Mouse (Mus musculus) liver, adult 2 months (tissue): Measurements from ENCODE around the gene Fgfr2. TPM values are rescaled to one million over a fixed set of nuclear protein-coding genes. Genes with fewer than 3 reads are reported as not detected.

Experiments
- DNase-seq: peaks from one replicate; pipeline ENCODE4 v3.0.0-alpha.2; 2011; ENCODE audit warnings: low read depth, low spot score; ENCODE audit errors: extremely low read depth
- H3K27ac ChIP-seq: fragments of 200-500 bp; replicated peaks from 2 replicates; pipeline ENCODE4 v1.5.1; 2012; ENCODE audit warnings: low read depth, mild to moderate bottlenecking, control low read depth, inconsistent platforms, low read length; ENCODE audit not compliant: insufficient read depth
- H3K27me3 ChIP-seq: fragments of 200-500 bp; 2 replicates; pipeline ENCODE4 v1.6.1; 2012; ENCODE audit warnings: mild to moderate bottlenecking, moderate library complexity, low read length, inconsistent platforms; ENCODE audit not compliant: control insufficient read depth, insufficient read depth
- H3K36me3 ChIP-seq: fragments of 200-500 bp; 2 replicates; pipeline ENCODE4 v1.6.1; 2012; ENCODE audit warnings: low read length, inconsistent platforms; ENCODE audit not compliant: control insufficient read depth, insufficient read depth
- H3K4me1 ChIP-seq: fragments of 200-500 bp; 2 replicates; pipeline ENCODE4 v1.6.1; 2011; ENCODE audit warnings: low read length; ENCODE audit not compliant: control insufficient read depth, insufficient read depth
- H3K4me3 ChIP-seq: fragments of 200-500 bp; 2 replicates; pipeline ENCODE4 v1.5.1; 2011; ENCODE audit warnings: low read depth, mild to moderate bottlenecking, control low read depth, low read length, moderate library complexity; ENCODE audit not compliant: insufficient read depth
- H3K79me2 ChIP-seq: fragments of 200-500 bp; 2 replicates; pipeline ENCODE4 v1.6.1; 2012; ENCODE audit warnings: inconsistent platforms, mild to moderate bottlenecking, low read length, moderate library complexity; ENCODE audit not compliant: control insufficient read depth, insufficient read depth
- H3K9ac ChIP-seq: fragments of 200-500 bp; 2 replicates; pipeline ENCODE4 v1.6.1; 2012; ENCODE audit warnings: low read depth, mild to moderate bottlenecking, control low read depth, inconsistent platforms, low read length
- CTCF ChIP-seq: fragments of 200-500 bp; IDR thresholded peaks from 2 replicates; pipeline ENCODE4 v1.5.1; 2011; ENCODE audit warnings: low read depth, low read length, control low read depth
- POLR2A ChIP-seq: fragments of 200-500 bp; IDR thresholded peaks from 2 replicates; pipeline ENCODE4 v1.6.1; 2011; ENCODE audit warnings: low read length, control low read depth; ENCODE audit not compliant: insufficient read depth; ENCODE audit errors: extremely low read depth
- WGBS: fragments of 180-500 bp; shearing (Covaris S2); methylation state at CpG from one replicate; pipeline ENCODE4 v1.1.7; 2018; 5-methylcytosine and 5-hydroxymethylcytosine counted together
- polyA plus RNA-seq: library from polyadenylated mRNA; depleted of rRNA; stranded (reverse); fragments of >200 nt; gene quantifications from 2 replicates; pipeline ENCODE4 v1.2.3, GENCODE M21; 2012
- total RNA-seq: library from RNA; depleted of rRNA; stranded (reverse); fragments of >200 nt; gene quantifications from 2 replicates; pipeline ENCODE4 v1.2.3, GENCODE M21; 2014

Fgfr2 gene
- total and polyA plus RNA-seq, 2 experiments = 16.7 to 35.2 TPM

DNA sequence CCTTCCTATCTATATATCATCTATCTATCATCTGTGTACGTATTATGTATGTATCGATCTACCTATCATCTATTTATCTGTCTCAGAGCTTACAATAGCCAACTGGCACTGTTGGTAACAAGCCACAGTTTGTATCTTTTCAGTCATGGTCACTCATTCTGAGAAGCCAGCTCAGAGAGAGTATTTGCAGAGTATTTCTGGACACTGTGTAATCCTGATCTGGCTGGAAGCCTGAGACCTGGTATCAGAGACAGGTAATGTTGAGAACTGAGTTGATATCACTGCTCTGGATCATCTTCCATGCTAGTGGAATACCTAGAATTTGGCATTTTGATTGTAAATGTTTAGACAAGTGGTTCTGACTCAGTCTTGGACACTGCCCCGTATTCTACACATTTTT lies 2492.2 kb downstream of the Fgfr2 start:
- WGBS = 41% methylated on average over 3 of the region's 3 CpGs
- TF ChIP-seq POLR2A = no peak
- TF ChIP-seq CTCF = no peak

DNA sequence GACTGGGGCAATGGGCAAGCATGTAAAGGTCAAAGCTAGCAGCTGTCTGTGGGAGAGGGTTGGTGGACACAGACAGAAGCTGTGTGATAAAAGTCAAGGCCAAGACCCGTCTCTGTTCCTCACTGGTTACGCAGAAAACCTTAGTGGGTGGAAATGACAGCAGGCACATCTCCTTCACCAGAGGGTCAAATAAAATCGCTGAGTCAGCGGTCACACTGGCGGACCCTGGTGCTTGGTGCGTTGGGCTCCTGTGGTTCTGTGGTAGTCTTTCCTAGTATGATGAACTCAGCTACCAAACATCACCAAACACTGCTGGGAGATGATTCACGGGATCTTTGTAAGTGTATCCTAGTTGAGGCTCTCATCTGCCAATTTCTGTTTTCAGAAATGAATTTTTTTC lies 2493.2 kb downstream of the Fgfr2 start:
- H3K36me3 ChIP-seq = peaks cover 2% of the 10 kb centered on the region; the same call in 1 of the 2 replicates
- 90% methylated on average over 7 of the region's 7 CpGs for WGBS
- peaks cover 9% of the 10 kb centered on the region; the same call in 1 of the 2 replicates for H3K79me2 ChIP-seq
- no peak for TF ChIP-seq CTCF
- TF ChIP-seq POLR2A = no peak
- no peak overlapping the region for H3K27ac ChIP-seq
- no peak overlapping the region for H3K4me3 ChIP-seq
- H3K4me1 ChIP-seq = peaks cover 15% of the 10 kb centered on the region
- no peak overlapping the region for H3K9ac ChIP-seq
- no peak for DNase-seq
- H3K27me3 ChIP-seq = no peaks in the 10 kb centered on the region

More for the DNA sequence above, 2492.2 kb downstream of the Fgfr2 start:
- H3K27me3 ChIP-seq = no peaks in the 10 kb centered on the region
- no peak overlapping the region for H3K9ac ChIP-seq
- H3K4me1 ChIP-seq = peaks cover 16% of the 10 kb centered on the region
- no peaks in the 10 kb centered on the region; the same call in 1 of the 2 replicates for H3K36me3 ChIP-seq
- DNase-seq = peak; percentile 59
- peaks cover 6% of the 10 kb centered on the region; the same call in 1 of the 2 replicates for H3K79me2 ChIP-seq
- no peak overlapping the region for H3K4me3 ChIP-seq
- no peak overlapping the region for H3K27ac ChIP-seq

DNA sequence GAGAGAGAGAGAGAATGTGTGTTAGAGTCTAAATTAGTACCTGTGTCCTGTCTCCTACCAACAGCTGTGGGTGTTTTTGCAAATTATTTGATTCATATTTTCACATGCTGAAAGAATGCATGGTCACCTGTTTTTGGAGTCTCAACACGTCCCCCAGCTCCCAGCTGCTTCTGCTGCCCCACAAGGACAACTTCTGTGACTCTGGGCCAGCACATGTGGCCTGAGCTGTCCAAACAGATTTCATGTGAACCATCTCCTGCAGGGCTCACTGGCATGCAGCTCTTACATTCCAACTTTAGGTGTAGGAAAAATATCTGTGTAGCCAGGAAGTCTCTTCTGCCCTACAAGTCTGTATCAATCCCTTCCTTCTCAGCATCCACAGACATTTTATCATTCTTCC lies 2494.5 kb downstream of the Fgfr2 start:
- TF ChIP-seq CTCF (no peak), POLR2A (no peak)
- DNase-seq = no peak
- WGBS = 46% methylated on average over 1 of the region's 1 CpGs

DNA sequence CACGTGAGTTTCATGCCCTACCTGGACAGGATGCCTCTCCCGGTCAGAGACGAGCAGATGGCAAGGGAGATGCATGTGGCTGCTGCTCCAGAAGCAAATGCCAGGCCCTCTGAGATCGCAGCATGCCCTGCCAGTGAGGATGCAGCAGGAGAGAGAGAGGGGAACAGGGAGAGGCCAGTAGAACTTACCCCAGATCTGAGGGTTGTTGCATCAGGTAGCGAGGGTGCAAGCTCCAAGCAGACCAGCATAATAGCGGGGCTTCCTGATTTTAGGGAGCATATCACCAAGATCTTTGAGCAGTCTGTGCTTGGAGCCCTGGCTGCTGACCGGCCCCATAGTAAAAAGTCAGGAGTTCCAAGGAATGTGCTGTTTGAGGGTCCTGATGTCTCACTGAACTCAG lies 2497.8 kb downstream of the Fgfr2 start:
- 96% methylated on average over 7 of the region's 7 CpGs for WGBS
- H3K79me2 ChIP-seq = peaks cover 7% of the 10 kb centered on the region; the same call in 1 of the 2 replicates

More for the DNA sequence above, 2494.5 kb downstream of the Fgfr2 start:
- H3K27ac ChIP-seq = no peak overlapping the region
- no peak overlapping the region for H3K9ac ChIP-seq
- H3K79me2 ChIP-seq = peaks cover 9% of the 10 kb centered on the region; the same call in 1 of the 2 replicates
- H3K4me1 ChIP-seq = peaks cover 15% of the 10 kb centered on the region
- peaks cover 2% of the 10 kb centered on the region; the same call in 1 of the 2 replicates for H3K36me3 ChIP-seq
- H3K4me3 ChIP-seq = no peak overlapping the region
- H3K27me3 ChIP-seq = no peaks in the 10 kb centered on the region

DNA sequence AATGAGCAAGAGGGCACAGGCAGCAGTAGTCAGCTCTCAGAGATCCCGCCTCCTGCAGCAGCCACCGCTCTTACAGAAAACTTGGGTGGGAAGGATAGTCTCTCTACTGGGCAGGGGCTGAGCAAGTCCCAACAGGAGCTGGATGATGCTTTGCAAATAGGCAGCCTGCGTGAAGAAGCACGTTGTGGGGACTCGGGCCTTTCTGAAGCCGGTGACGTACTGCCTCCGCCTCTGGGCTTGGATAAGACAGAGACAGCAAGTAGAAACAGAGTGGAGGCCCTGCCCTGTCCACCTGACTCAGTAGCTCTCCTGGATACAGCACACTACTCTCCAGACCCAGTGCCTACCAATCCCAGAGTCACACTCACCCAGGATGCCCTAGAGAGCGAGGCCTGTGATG lies 2498.9 kb downstream of the Fgfr2 start:
- Histone ChIP-seq H3K79me2 (peaks cover 7% of the 10 kb centered on the region; the same call in 1 of the 2 replicates), H3K9ac (no peak overlapping the region), H3K27me3 (no peaks in the 10 kb centered on the region), H3K4me1 (no peaks in the 10 kb centered on the region), H3K27ac (no peak overlapping the region), H3K4me3 (no peak overlapping the region), H3K36me3 (peaks cover 2% of the 10 kb centered on the region; the same call in 1 of the 2 replicates)
- no peak for DNase-seq
- TF ChIP-seq POLR2A = no peak
- TF ChIP-seq CTCF = no peak
- 99% methylated on average over 9 of the region's 9 CpGs for WGBS

More for the DNA sequence above, 2497.8 kb downstream of the Fgfr2 start:
- TF ChIP-seq POLR2A (no peak), CTCF (no peak)
- Histone ChIP-seq H3K4me1 (no peaks in the 10 kb centered on the region), H3K4me3 (no peak overlapping the region), H3K9ac (no peak overlapping the region), H3K27me3 (no peaks in the 10 kb centered on the region), H3K36me3 (peaks cover 2% of the 10 kb centered on the region; the same call in 1 of the 2 replicates), H3K27ac (no peak overlapping the region)
- no peak for DNase-seq

DNA sequence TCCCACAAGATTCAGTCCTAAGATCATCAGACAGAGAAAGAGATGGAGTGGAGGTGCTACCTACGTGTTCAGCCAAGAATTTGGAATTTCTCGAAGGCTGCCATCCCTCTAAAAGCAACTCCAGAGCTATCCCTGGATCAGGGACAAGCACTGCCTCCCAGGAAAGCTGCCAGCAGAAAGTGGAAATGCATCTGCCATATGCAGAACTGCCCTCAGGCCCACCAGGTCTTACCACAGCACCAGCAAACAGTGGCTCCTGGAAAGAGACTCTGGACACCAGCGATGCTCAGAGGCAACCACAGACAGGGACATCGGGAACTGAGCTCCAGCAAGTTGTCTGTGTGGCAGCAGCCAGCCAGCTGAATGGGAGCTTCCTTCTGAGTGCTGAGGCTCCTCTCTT lies 2500.8 kb downstream of the Fgfr2 start:
- WGBS = 89% methylated on average over 4 of the region's 4 CpGs
- no peaks in the 10 kb centered on the region for H3K4me1 ChIP-seq

More for the DNA sequence above, 2500.8 kb downstream of the Fgfr2 start:
- DNase-seq = no peak
- Histone ChIP-seq H3K79me2 (peaks cover 7% of the 10 kb centered on the region; the same call in 1 of the 2 replicates), H3K9ac (no peak overlapping the region), H3K36me3 (peaks cover 2% of the 10 kb centered on the region; the same call in 1 of the 2 replicates), H3K27ac (no peak overlapping the region), H3K4me3 (no peak overlapping the region), H3K27me3 (no peaks in the 10 kb centered on the region)
- TF ChIP-seq CTCF = no peak
- no peak for TF ChIP-seq POLR2A
